Mouse (Mus musculus) cerebellum, adult 2 months (tissue): Measurements from ENCODE around the gene Unc5b.

Experiments used
- CTCF ChIP-seq: fragments of 200-500 bp; IDR thresholded peaks from 2 replicates; pipeline ENCODE4 v1.5.1; 2011; ENCODE audit warnings: low read depth, mild to moderate bottlenecking, control low read depth, low read length, moderate library complexity, borderline replicate concordance; ENCODE audit not compliant: insufficient read depth
- POLR2A ChIP-seq: fragments of 200-500 bp; IDR thresholded peaks from 2 replicates; pipeline ENCODE4 v1.6.1; 2011; ENCODE audit warnings: low read length, control low read depth, borderline replicate concordance; ENCODE audit not compliant: insufficient read depth

DNA sequence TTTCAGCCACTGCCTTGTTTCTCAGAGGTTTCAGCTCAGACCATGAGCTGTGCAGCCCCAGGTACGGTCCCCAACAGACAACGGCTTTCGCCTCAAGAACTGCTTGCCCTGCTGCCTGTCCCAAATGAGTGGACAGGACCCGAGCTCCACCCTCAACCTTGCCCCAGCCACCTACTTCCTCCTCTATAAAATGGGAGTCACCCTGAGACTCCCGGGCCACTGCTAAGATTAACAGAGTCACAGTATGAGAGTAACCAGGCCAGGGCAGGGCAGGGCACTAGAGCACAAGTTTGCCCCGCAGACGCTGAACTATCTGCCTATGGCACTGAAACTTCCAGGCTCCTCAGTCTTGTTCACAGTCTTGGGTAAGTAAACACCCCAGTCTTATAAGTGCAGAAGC, 34.9 kb downstream of the Unc5b start:
- TF ChIP-seq POLR2A (no peak), CTCF (no peak)
